Mouse (Mus musculus): Measurements from ENCODE around the gene Wdpcp.

DNA sequence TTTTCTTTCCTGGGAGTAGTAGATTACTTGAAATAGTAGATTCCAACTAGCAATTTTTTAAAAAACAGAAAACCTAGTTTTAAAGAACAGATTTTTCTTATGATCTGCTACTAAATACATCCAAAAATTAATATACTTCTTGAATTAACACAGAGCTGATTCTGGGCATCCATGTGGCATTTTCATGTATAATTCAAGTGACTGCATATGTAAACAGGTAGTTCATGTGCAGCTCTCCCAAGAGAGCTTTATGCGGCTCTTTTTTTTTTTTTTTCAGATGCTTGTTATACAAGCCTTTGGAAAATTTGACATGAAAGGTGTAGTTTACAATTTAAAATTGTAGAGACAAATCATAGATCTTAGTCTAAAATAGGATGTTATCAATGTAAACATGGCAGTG lies 142.0 kb downstream of the Wdpcp start:
- TF ChIP-seq CTCF (IDR thresholded peaks at IDR 0.05; ENCODE audit: low read depth, low read length) (no peak), POLR2A (IDR thresholded peaks at IDR 0.05; ENCODE audit: borderline replicate concordance, low read depth, low read length) (no peak)

All from bone marrow macrophage, adult 2 months (primary cell).